Mouse (Mus musculus) heart, adult 2 months (tissue): Measurements from ENCODE around the gene Dock6.

Experiments
- EP300 ChIP-seq: fragments of 200-500 bp; IDR thresholded peaks from 2 replicates; pipeline ENCODE4 v1.6.1; 2011; ENCODE audit warnings: low read depth, low read length, control low read depth; ENCODE audit not compliant: insufficient read depth
- POLR2A ChIP-seq: fragments of 200-500 bp; IDR thresholded peaks from 2 replicates; pipeline ENCODE4 v1.6.1; 2011; ENCODE audit warnings: mild to moderate bottlenecking, low read depth, low read length, control low read depth; ENCODE audit not compliant: insufficient read depth

GRCm38 (mm10) chr9:21818561-21818960 is 33.9 kb downstream of the Dock6 start:
- no peak for TF ChIP-seq EP300
- no peak for TF ChIP-seq POLR2A
